Mouse (Mus musculus): ENCODE measurements around the gene Gm8693. TPM values are rescaled to one million over a fixed set of nuclear protein-coding genes. Genes with fewer than 3 reads are reported as not detected.
"Not testable (repeated sequence)": the region's sequence is repeated elsewhere in the genome, so short reads cannot be mapped to it uniquely, and the experiment has no call there.

The Gm8693 gene
- polyA plus RNA-seq (2015; fragmentation: Nextera tagmentation; extraction: Ambion mirVana): not detected in 2 replicates

- H3K27me3 ChIP-seq; H3K4me2 ChIP-seq; H3K36me3 ChIP-seq; H3K4me1 ChIP-seq; H3K9ac ChIP-seq; H3K4me3 ChIP-seq; ATAC-seq (ENCODE audit: borderline replicate concordance, extremely low read depth, low FRiP score, low TSS enrichment); H3K27ac ChIP-seq; H3K9me3 ChIP-seq: not testable (repeated sequence)
- no CpG with 5 or more reads among the region's 2 CpGs for WGBS
Measured at GRCm38 (mm10) chr7:22692217-22692616, at the start of gene Gm8693. Gene Gm8693, minus strand, starts transcription at chr7:22692317.

- H3K4me2 ChIP-seq; H3K9ac ChIP-seq; H3K4me3 ChIP-seq; H3K4me1 ChIP-seq; ATAC-seq (ENCODE audit: borderline replicate concordance, extremely low read depth, low FRiP score, low TSS enrichment); H3K27me3 ChIP-seq; H3K9me3 ChIP-seq; H3K27ac ChIP-seq; H3K36me3 ChIP-seq: not testable (repeated sequence)
- no CpG with 5 or more reads among the region's 1 CpGs for WGBS
Measured at GRCm38 (mm10) chr7:22719610-22720009, 27.5 kb upstream of the Gm8693 start, which contains the start of gene Gm4567. Gene Gm4567, minus strand, starts transcription at chr7:22719710.

GRCm38 (mm10) chr7:22657718-22658117, 34.4 kb downstream of the Gm8693 start, which contains the start of gene Vmn1r155:
Gene Vmn1r155, plus strand, starts transcription at chr7:22658018.
- not testable (repeated sequence) for ATAC-seq (ENCODE audit: borderline replicate concordance, extremely low read depth, low FRiP score, low TSS enrichment); H3K4me3 ChIP-seq; H3K36me3 ChIP-seq; H3K9me3 ChIP-seq; H3K4me2 ChIP-seq; H3K27me3 ChIP-seq; H3K4me1 ChIP-seq; H3K9ac ChIP-seq; H3K27ac ChIP-seq
- no CpG with 5 or more reads among the region's 3 CpGs for WGBS

Other genes starting within 250 kb of the Gm8693 start
- gene Gm10665, start 228.2 kb downstream of the Gm8693 start, polyA plus RNA-seq (2015; fragmentation: Nextera tagmentation; extraction: Ambion mirVana): not detected in 2 replicates
- gene Vmn1r151, start 192.6 kb downstream of the Gm8693 start, polyA plus RNA-seq (2015; fragmentation: Nextera tagmentation; extraction: Ambion mirVana): not detected in 2 replicates
- gene Vmn1r152, start 169.3 kb downstream of the Gm8693 start, polyA plus RNA-seq (2015; fragmentation: Nextera tagmentation; extraction: Ambion mirVana): not detected in 2 replicates
- not detected in 2 replicates for gene Gm8677, start 157.4 kb downstream of the Gm8693 start, polyA plus RNA-seq (2015; fragmentation: Nextera tagmentation; extraction: Ambion mirVana)
- not detected in 2 replicates for gene Gm4201, start 127.0 kb downstream of the Gm8693 start, polyA plus RNA-seq (2015; fragmentation: Nextera tagmentation; extraction: Ambion mirVana)
- gene Gm4565, start 104.2 kb downstream of the Gm8693 start, polyA plus RNA-seq (2015; fragmentation: Nextera tagmentation; extraction: Ambion mirVana): not detected in 2 replicates
- gene Vmn1r155, start 34.3 kb downstream of the Gm8693 start, polyA plus RNA-seq (2015; fragmentation: Nextera tagmentation; extraction: Ambion mirVana): not detected in 2 replicates
- gene Gm4567, start 27.4 kb upstream of the Gm8693 start, polyA plus RNA-seq (2015; fragmentation: Nextera tagmentation; extraction: Ambion mirVana): not detected in 2 replicates
- gene Vmn1r157, start 69.4 kb upstream of the Gm8693 start, polyA plus RNA-seq (2015; fragmentation: Nextera tagmentation; extraction: Ambion mirVana): not detected in 2 replicates
- gene Vmn1r158, start 98.5 kb upstream of the Gm8693 start, polyA plus RNA-seq (2015; fragmentation: Nextera tagmentation; extraction: Ambion mirVana): not detected in 2 replicates
- not detected in 2 replicates for gene Vmn1r159, start 151.3 kb upstream of the Gm8693 start, polyA plus RNA-seq (2015; fragmentation: Nextera tagmentation; extraction: Ambion mirVana)
- not detected in 2 replicates for gene Vmn1r160, start 178.9 kb upstream of the Gm8693 start, polyA plus RNA-seq (2015; fragmentation: Nextera tagmentation; extraction: Ambion mirVana)